Mouse (Mus musculus) midbrain, embryonic 14.5 days (tissue): ENCODE measurements around the gene Hrg. TPM values are rescaled to one million over a fixed set of nuclear protein-coding genes. Genes with fewer than 3 reads are reported as not detected.
"Not testable (repeated sequence)": the region's sequence is repeated elsewhere in the genome, so short reads cannot be mapped to it uniquely, and the experiment has no call there.

ENCODE experiments used
- ATAC-seq: fragments of 200-750 bp; cut with Nextera tagmentation; 2 replicates; pipeline ENCODE4 v1.8.0; 2017; ENCODE audit warnings: moderate number of reproducible peaks, moderate library complexity; ENCODE audit not compliant: low FRiP score, low TSS enrichment
- DNase-seq: peaks from one replicate; pipeline ENCODE4 v3.0.0-alpha.2; 2015
- H3K27ac ChIP-seq: fragments of 300-500 bp; sonication (generic); replicated peaks from 2 replicates; pipeline ENCODE4 v1.5.1; 2014; ENCODE audit warnings: mild to moderate bottlenecking, low read depth, low read length, moderate library complexity
- H3K27me3 ChIP-seq: fragments of 300-500 bp; sonication (generic); 2 replicates; pipeline ENCODE4 v1.6.1; 2014; ENCODE audit warnings: low read length, control low read depth, mixed read lengths; ENCODE audit not compliant: control insufficient read depth, insufficient read depth
- H3K36me3 ChIP-seq: fragments of 300-500 bp; sonication (generic); 2 replicates; pipeline ENCODE4 v1.6.1; 2014; ENCODE audit warnings: low read length, control low read depth; ENCODE audit not compliant: control insufficient read depth, insufficient read depth
- H3K4me1 ChIP-seq: fragments of 300-500 bp; sonication (generic); 2 replicates; pipeline ENCODE4 v1.6.1; 2014; ENCODE audit warnings: mild to moderate bottlenecking, antibody characterized with exemption, low read length, control low read depth; ENCODE audit not compliant: control insufficient read depth, insufficient read depth
- H3K4me2 ChIP-seq: fragments of 300-500 bp; sonication (generic); 2 replicates; pipeline ENCODE4 v1.6.1; 2014; ENCODE audit warnings: mild to moderate bottlenecking, low read length, moderate library complexity
- H3K4me3 ChIP-seq: fragments of 300-500 bp; sonication (generic); replicated peaks from 2 replicates; pipeline ENCODE4 v1.5.1; 2014; ENCODE audit warnings: low read depth, low read length
- H3K9ac ChIP-seq: fragments of 300-500 bp; sonication (generic); replicated peaks from 2 replicates; pipeline ENCODE4 v1.6.1; 2014; ENCODE audit warnings: mild to moderate bottlenecking, low read length, moderate library complexity
- H3K9me3 ChIP-seq: fragments of 300-500 bp; sonication (generic); 2 replicates; pipeline ENCODE4 v1.6.1; 2016; ENCODE audit warnings: low read length, control low read depth, mixed read lengths; ENCODE audit not compliant: control insufficient read depth
- WGBS: fragments of 180-500 bp; shearing (Covaris S2); extraction: QIAGEN DNeasy Blood & Tissue Kit; methylation state at CpG from one replicate; pipeline ENCODE4 v1.1.7; 2014; 5-methylcytosine and 5-hydroxymethylcytosine counted together
- polyA plus RNA-seq: library from polyadenylated mRNA; unstranded; fragments of >200 nt; fragmentation: Nextera tagmentation; extraction: Ambion mirVana; gene quantifications from 2 replicates; pipeline ENCODE4 v1.2.1, GENCODE M21; 2014

The Hrg gene
- polyA plus RNA-seq, 1 experiment from 2014 or later, result 0.12 TPM

GRCm38 (mm10) chr16:22941825-22942476 is 8.9 kb upstream of the Hrg start:
- not testable (repeated sequence) for H3K27ac ChIP-seq, H3K4me1 ChIP-seq, H3K9me3 ChIP-seq, H3K36me3 ChIP-seq, H3K9ac ChIP-seq, H3K4me2 ChIP-seq, H3K4me3 ChIP-seq, ATAC-seq, DNase-seq, H3K27me3 ChIP-seq

- DNase-seq (no peak), ATAC-seq (no peak)
- Histone ChIP-seq H3K4me1 (no peaks in the 10 kb centered on the region), H3K27me3 (no peaks in the 10 kb centered on the region), H3K27ac (no peak overlapping the region), H3K4me3 (no peak overlapping the region), H3K9ac (no peak overlapping the region), H3K36me3 (no peaks in the 10 kb centered on the region), H3K4me2 (no peak overlapping the region), H3K9me3 (no peaks in the 10 kb centered on the region)
- WGBS, result 90% methylated on average over 2 of the region's 2 CpGs
Measured at GRCm38 (mm10) chr16:22947371-22947770, 3.5 kb upstream of the Hrg start.

- Histone ChIP-seq H3K4me2 (no peak overlapping the region), H3K9me3 (no peaks in the 10 kb centered on the region), H3K27ac (no peak overlapping the region), H3K27me3 (no peaks in the 10 kb centered on the region), H3K9ac (no peak overlapping the region), H3K4me1 (no peaks in the 10 kb centered on the region), H3K36me3 (no peaks in the 10 kb centered on the region), H3K4me3 (no peak overlapping the region)
- ATAC-seq (no peak), DNase-seq (peak; percentile 3)
- WGBS, result 46% methylated on average over 4 of the region's 4 CpGs
Measured at GRCm38 (mm10) chr16:22953069-22953468, 2.2 kb downstream of the Hrg start.

DNA sequence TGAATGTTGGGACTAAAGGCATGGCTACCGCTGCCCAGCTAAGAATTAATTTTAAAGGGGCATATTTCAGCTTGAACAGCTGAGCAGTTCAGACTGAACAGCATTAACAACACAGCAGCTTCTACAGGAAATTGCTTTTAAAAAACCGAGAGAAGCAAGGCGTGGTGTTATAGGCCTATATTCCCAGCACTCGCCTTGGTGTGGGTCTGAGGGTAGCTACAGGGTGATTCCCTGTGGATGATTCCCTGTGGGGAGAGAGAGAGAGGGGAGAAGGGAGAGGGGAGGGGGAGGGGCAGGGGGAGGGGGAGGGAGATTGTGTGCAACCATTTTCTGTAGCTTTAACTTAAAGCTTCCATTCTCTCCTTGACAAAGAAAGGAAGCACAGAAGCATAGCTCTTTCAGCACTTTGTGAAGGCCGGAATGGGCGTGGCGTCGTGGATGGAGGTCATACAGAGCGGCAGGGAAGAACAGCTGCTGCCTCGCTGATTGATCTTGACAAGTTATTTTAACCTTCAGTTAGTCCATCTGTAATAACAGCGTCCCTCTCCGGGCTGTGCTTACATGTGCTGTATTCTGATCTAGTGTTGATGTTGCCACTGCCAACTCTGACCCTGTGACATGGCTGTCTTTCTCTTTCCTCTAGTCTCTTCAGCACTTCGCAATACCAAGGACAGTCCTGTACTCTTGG is 4.7 kb downstream of the Hrg start:
- 0 out of 2 replicates have a peak, but pooled peaks have one; percentile 37 for ATAC-seq
- no peak overlapping the region for H3K4me3 ChIP-seq
- 34% methylated on average over 13 of the region's 13 CpGs for WGBS
- H3K9me3 ChIP-seq, result no peaks in the 10 kb centered on the region
- no peaks in the 10 kb centered on the region for H3K36me3 ChIP-seq
- H3K4me1 ChIP-seq, result no peaks in the 10 kb centered on the region
- no peak overlapping the region for H3K9ac ChIP-seq
- peak overlapping the region; percentile 18 for H3K4me2 ChIP-seq
- DNase-seq, result peak; percentile 53
- no peak overlapping the region for H3K27ac ChIP-seq
- H3K27me3 ChIP-seq, result no peaks in the 10 kb centered on the region

GRCm38 (mm10) chr16:22956085-22956439 is 5.2 kb downstream of the Hrg start:
- DNase-seq (peak; percentile 19), ATAC-seq (no peak)
- H3K4me3 ChIP-seq, result no peak overlapping the region
- peak overlapping the region; percentile 18 for H3K4me2 ChIP-seq
- H3K27ac ChIP-seq, result no peak overlapping the region
- 57% methylated on average over 11 of the region's 11 CpGs for WGBS
- no peak overlapping the region for H3K9ac ChIP-seq
- H3K4me1 ChIP-seq, result no peaks in the 10 kb centered on the region
- H3K27me3 ChIP-seq, result no peaks in the 10 kb centered on the region
- H3K9me3 ChIP-seq, result no peaks in the 10 kb centered on the region
- H3K36me3 ChIP-seq, result no peaks in the 10 kb centered on the region

DNA sequence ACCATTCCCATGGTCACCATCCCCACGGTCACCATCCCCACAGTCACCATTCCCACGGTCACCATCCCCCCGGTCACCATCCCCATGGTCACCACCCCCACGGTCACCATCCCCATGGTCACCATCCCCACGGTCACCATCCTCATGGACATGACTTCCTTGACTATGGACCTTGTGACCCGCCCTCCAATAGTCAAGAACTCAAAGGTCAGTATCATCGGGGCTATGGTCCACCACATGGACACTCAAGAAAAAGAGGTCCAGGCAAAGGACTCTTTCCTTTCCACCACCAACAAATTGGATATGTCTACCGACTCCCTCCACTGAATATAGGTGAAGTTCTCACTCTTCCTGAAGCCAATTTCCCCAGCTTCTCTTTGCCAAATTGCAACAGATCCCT is 10.2 kb downstream of the Hrg start:
- Histone ChIP-seq H3K4me1 (no peaks in the 10 kb centered on the region), H3K4me3 (no peak overlapping the region), H3K27me3 (no peaks in the 10 kb centered on the region), H3K4me2 (no peak overlapping the region), H3K9me3 (no peaks in the 10 kb centered on the region), H3K36me3 (no peaks in the 10 kb centered on the region), H3K27ac (no peak overlapping the region), H3K9ac (no peak overlapping the region)
- WGBS, result 92% methylated on average over 8 of the region's 8 CpGs
- ATAC-seq, result no peak
- no peak for DNase-seq

GRCm38 (mm10) chr16:22962256-22962655 is 11.4 kb downstream of the Hrg start:
- H3K27me3 ChIP-seq, result no peaks in the 10 kb centered on the region
- no peak overlapping the region for H3K9ac ChIP-seq
- DNase-seq (no peak), ATAC-seq (no peak)
- no peak overlapping the region for H3K4me2 ChIP-seq
- H3K4me1 ChIP-seq, result no peaks in the 10 kb centered on the region
- no peak overlapping the region for H3K27ac ChIP-seq
- H3K4me3 ChIP-seq, result no peak overlapping the region
- H3K9me3 ChIP-seq, result no peaks in the 10 kb centered on the region
- WGBS, result 69% methylated on average over 5 of the region's 5 CpGs
- no peaks in the 10 kb centered on the region for H3K36me3 ChIP-seq

DNA sequence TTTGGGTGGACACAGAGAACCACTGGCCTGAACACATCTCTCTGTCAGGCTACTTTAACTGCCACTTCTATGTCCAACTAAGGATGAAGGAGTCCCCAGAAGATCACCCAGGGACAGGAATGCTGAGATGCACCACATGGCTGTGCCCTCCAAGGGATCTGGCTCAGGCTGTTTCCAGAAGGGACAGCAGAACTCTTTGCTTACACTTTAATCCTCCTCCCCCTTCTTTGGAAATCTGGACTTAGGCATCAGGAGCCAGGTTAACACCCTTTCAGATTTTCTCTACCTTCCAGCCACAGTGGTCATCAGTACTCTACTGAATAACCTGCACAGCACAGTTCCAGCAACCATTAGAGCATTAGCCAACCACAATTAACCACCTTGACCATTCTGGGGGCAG is 12.4 kb downstream of the Hrg start:
- no peak overlapping the region for H3K27ac ChIP-seq
- no peaks in the 10 kb centered on the region for H3K27me3 ChIP-seq
- ATAC-seq (no peak), DNase-seq (no peak)
- H3K9me3 ChIP-seq, result no peaks in the 10 kb centered on the region
- H3K4me2 ChIP-seq, result no peak overlapping the region
- H3K4me3 ChIP-seq, result no peak overlapping the region
- H3K9ac ChIP-seq, result no peak overlapping the region
- no peaks in the 10 kb centered on the region for H3K36me3 ChIP-seq
- H3K4me1 ChIP-seq, result no peaks in the 10 kb centered on the region

DNA sequence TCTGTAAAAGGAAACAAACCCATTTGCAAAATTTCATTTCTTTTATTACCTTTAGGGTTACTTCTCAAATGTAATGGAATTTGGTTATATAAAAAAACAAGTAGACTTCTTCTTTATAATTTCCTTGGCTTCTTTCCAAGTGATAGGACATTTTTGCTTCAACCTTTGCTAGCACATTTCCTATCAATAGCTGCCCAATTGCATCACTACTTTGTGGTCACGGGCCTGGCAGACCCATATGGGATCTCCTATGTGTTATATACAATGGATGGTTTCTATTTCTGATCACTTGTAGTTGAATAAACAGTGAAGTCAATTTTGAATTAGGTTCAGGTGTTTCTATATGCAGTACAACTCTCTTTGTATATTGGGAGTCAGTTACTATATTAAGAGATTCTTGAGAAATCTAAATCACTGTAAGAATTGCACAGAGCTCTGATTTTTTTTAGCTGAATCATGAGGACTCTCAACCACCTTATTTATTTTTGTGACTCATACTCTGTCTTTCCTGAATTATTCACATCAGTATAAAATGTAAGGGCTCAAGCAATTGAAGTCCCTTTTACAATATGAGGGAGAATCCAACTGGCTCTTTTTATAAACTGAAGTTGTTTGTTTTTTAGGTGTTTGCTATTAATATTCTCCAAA is 16.6 kb downstream of the Hrg start:
- Histone ChIP-seq H3K9me3 (no peaks in the 10 kb centered on the region), H3K27me3 (no peaks in the 10 kb centered on the region), H3K27ac (no peak overlapping the region), H3K9ac (no peak overlapping the region), H3K4me1 (no peaks in the 10 kb centered on the region), H3K4me2 (no peak overlapping the region), H3K36me3 (no peaks in the 10 kb centered on the region), H3K4me3 (no peak overlapping the region)
- 69% methylated on average over 1 of the region's 1 CpGs for WGBS
- ATAC-seq (no peak), DNase-seq (no peak)
